Mouse (Mus musculus): ENCODE measurements at regions not wholly inside any gene's neighbourhood (a gene's known extent, or its start where the extent isn't known, plus 50 kb on each side); places are given as distances from the start of the nearest gene placed in this dataset.

DNA sequence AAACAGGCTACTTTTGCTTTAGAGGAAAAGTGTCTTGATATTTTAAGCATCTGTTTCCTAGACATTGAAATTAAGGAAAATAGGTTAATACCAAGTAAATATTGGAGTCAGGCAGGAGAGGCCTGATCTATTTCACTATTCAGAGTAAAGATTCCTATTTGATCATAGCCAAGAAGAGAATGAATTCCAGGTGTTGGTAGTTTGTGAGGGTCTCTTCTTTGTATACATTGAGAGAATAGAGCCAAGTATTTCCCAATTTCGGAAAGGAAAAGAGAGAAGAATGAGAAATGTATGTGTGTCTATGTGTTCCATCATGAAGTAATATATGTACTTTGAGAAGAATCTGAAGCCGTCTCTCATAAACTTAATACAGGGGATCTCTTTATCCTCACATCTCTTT is 756.7 kb downstream of the Adgrl2 start:
- TF ChIP-seq CTCF (IDR thresholded peaks at IDR 0.05; ENCODE audit: extremely low read depth, insufficient read length, insufficient replicate concordance, low read depth, low read length), result no peak
- TF ChIP-seq POLR2A (IDR thresholded peaks at IDR 0.05; ENCODE audit: low read depth, low read length), result no peak
